Mouse (Mus musculus): ENCODE data around the gene Slc8a2. TPM values are rescaled to one million over a fixed set of nuclear protein-coding genes. Genes with fewer than 3 reads are reported as not detected.

The Slc8a2 gene
- total RNA-seq, 2 experiments from 2014 or later, result 294 to 322 TPM

DNA sequence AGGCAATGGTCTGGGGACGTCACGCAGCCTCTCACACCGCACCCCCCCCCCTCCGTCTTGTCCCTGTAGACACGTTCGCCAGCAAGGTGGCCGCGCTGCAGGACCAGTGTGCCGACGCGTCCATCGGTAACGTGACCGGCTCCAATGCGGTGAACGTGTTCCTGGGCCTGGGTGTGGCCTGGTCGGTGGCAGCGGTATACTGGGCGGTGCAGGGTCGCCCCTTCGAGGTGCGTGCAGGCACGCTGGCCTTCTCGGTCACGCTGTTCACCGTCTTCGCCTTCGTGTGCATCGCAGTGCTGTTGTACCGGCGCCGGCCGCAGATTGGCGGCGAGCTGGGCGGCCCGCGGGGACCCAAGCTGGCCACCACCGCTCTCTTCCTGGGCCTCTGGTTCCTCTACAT is 29.1 kb downstream of the Slc8a2 start:
- DNase-seq (ENCODE audit: extremely low spot score in 1 of 2, low spot score in 1 of 2), result no peak

DNA sequence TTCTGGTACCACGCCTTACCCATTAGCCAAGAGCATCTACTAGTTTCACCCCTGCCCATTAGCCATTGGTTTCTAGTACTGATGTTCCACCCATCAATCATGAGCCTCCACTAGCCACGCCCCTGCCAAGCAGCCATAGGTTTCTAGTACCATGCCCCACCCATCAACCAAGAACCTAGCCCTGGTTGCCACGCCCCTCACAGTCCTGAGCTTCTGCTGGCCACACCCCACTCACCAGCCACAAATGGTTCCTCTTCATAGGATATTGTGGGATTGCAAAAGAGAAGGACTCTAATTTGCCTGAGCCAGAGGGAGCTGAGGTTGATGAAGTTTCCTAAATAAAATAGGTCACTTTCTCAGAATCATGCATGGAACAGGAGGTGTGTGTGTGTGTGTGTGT is 31.1 kb downstream of the Slc8a2 start:
- no peak for DNase-seq (ENCODE audit: extremely low spot score in 1 of 2, low spot score in 1 of 2)

DNA sequence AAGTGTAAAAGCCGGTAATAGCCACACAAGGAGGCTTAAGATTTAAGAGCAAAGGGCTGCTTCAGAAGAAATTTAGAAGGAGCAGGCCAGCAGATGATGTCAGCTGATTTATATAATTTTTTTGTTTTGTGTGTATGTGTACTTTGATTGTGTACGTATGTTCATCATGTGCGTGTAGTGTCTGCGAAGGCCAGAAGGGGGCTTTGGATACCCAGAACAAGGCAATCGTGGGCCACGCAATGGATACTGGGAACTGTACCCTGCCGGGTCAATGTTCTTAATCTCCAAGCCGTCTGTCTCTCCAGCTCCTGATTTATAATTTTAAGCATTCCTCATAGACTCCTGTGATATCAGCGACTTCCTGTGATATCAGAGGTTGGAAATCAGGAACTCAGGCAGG is 31.7 kb downstream of the Slc8a2 start:
- no peak for DNase-seq (ENCODE audit: extremely low spot score in 1 of 2, low spot score in 1 of 2)

DNA sequence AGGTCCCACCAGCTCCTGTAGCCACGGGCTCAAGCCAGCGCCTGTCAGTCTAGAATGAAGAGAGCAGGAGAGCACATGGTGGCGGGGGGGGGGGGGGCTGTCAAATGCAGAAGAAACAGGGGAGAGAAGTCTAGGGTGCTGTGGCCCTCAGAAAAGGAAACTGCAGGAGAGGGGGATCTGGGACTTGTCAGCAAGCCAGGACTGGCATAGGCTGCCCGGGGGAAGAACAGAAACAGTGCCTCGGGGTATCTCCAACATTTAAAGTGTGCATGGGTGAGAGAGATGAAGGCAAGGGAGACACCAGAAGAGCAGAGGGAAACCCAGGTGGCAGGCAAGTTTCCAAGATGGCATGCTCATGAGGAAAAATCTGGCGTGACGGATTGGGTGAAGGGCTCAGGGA is 32.4 kb downstream of the Slc8a2 start:
- DNase-seq (ENCODE audit: extremely low spot score in 1 of 2, low spot score in 1 of 2), result no peak

DNA sequence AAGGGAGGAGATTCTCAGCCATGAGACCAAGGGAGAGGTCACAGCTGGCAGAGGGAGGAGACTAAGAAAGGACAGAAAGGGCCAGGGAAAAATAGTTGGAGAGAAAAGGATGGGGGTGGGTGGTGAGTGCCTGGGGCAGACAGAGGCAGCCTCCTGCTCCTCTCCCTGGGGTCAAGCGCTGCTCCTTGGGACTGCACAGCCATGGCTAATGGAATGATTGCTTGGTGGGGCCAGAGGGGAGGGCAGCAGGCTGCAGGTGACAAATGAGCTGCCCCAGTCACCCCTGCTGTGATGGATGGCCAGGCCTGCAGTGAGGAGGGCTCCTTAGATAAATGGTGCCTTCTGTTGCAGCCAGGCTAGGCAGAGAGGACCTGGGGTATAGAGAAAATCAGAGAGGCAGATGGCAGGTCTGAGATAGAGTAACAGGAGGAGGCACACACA is 42.5 kb downstream of the Slc8a2 start:
- DNase-seq (ENCODE audit: extremely low spot score in 1 of 2, low spot score in 1 of 2), result no peak

DNA sequence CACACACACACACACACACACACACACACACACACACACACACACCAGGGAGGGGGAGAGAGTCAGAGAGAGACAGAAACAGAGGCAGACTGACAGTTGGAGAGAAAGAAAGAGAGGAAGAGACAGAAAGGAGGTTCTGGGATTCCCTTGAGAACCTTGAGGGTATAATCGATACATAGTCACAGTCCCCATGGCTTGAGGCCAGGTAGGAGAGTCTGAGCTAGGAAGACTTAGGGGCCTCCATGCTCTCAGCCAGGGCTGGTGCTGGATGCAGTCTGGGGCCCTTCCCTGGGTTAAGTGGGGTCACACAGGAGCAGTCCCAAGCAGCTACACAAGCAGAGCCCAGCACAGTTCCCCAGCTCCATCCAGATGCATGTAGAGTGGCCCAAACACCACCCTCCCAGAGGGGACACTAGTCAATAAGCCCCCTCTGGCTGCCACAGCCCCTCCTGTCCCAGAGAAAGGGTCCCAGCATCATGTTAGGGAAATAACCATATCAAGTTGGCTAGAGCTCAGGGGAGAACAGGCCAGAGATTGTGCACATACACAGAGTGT is 43.0 kb downstream of the Slc8a2 start:
- DNase-seq (ENCODE audit: extremely low spot score in 1 of 2, low spot score in 1 of 2), result no peak

DNA sequence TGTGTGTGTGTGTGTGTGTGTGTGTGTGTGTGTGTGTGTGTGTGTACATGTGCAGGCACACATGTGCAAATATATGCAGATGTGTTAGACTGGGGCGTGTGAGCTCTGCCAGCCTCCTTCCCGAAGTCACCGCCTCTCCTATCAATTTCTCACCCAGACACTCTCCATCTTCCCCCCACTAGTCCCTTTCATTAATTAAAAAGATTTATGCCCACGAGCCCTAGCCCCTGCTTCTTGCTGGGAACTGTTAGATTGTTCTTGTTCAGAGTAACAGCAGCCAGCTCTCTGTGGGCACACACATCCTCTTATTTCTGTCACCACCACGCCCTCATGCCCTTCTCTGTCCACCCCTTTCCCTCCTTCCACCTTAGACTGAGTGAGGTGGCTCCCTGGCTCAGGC is 43.5 kb downstream of the Slc8a2 start:
- no peak for DNase-seq (ENCODE audit: extremely low spot score in 1 of 2, low spot score in 1 of 2)

DNA sequence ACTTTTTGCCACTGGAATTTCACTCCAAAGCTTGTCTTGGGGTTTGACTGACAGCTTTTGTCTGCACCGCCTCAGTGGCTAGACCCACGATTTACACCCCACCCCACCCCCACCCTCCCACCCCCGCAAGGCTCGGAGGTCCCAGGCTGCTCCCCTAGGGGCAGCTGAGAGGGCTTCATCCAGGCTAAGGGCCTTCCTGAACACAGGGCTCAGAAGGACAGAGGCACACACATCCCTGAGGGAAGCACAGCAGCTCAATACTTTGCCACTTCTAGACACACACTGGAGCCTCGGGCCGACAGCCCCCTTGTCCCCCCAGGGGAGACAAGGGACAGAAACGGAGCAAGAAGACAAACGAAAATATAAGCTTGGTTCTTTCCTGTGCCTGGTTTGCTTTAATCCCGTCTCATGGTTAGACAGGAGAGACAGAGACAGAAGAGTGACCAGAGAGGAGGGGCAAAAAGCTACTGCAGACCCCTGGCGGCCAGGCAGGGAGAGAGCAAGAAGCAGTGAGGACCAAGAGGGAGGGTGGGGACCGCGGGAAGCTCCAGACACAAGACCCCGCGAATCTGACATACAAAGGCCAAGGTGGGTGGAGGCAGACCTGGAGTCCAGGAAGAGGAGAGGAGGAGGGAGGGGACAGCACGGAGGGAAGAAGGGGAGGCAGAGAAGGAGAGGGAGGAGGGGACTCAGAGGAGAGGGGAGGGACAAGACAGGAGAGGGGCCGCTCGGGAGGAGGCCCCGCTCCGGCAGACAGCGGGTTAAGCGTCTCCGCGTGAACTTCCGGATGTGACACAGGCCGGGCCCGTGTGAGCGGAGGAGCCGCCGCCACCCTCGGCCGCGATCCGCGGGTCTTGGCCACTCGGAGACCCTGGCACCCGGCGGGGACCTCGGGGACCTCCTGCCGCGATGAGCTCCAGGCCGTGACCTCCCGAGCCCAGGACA is 45.2 kb downstream of the Slc8a2 start, which contains the start of gene Meis3:
Gene Meis3, plus strand, starts transcription at position 494 of the 945 bp plus-strand sequence.
- DNase-seq (ENCODE audit: extremely low spot score in 1 of 2, low spot score in 1 of 2), result peak in 1 of 2 experiments; percentile 38

DNA sequence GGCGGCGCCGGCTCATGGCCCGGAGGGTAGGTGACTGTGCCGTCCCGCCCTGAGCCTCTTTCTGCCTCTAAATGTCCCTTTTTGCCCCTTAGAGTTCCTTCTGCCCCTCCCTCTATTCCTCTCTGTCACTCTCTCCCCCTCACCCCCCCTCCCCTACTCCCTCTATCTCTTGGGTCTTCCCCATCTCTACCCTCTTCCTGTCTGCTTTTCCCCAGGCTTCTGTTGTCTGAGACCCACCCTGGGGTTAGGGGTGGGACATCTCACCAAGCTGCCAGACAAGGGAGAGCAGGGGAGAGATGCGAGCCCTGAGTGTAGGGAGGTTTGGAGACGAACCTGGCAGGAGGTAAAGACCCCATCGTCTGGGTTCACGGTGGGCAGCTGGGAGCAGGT is 45.9 kb downstream of the Slc8a2 start:
- DNase-seq (ENCODE audit: extremely low spot score in 1 of 2, low spot score in 1 of 2), result no peak

DNA sequence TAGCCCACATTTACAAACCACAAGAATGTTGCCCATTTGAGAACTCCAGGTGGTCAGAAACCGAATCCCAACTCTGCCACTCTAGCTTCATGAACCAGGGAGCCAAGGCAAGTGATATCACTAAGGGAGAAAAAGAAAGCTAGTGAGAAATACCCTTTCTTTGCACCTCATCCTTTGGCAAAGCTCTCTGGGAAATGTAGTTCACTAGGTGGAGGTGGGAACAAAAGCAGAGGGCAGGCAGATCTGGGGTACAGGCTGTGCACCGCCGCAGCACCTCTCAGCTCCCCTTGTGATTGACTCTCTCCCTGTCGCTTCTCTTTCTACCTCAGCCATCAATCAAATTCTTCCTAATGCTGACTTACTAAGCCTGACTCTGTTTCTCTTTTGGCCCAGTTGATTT is 48.5 kb downstream of the Slc8a2 start:
- DNase-seq (ENCODE audit: extremely low spot score in 1 of 2, low spot score in 1 of 2), result no peak

DNA sequence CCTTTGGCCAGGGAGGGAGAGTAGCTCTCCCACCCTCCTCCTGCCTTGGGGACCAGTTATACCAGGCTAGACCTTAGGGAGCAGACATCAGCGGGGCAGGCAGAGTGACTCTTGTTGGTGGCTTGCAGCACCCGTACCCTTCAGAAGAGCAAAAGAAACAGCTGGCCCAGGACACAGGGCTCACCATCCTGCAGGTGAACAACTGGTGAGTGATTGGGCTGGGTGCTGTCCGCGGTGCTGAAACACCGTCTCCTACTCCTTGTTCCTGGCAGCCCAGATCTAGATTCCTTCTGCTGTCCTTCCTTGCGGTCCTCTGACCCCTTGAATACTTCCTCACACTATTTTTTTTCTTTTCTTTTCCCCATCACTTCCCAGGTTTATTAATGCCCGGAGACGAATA is 54.0 kb downstream of the Slc8a2 start:
- no peak for DNase-seq (ENCODE audit: extremely low spot score in 1 of 2, low spot score in 1 of 2)

DNA sequence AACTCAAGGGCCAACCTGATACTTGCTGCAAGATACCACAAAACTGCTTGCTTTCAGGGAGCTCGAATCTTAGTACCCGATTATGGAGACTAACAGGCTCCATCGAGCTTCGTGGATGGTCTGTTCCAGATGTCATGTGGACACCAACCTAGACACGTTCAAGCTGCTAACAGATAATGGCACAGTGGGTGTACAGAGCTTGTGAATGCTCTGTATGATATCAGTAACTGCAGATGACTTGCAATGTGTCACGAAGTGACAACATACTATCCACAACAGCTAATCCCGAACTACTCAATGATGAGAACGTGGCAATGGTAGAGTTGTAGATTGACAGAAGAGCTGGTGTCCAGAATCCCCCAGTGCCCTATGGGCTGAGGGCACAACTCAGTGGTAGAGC is 57.9 kb downstream of the Slc8a2 start:
- DNase-seq (ENCODE audit: extremely low spot score in 1 of 2, low spot score in 1 of 2), result no peak

DNA sequence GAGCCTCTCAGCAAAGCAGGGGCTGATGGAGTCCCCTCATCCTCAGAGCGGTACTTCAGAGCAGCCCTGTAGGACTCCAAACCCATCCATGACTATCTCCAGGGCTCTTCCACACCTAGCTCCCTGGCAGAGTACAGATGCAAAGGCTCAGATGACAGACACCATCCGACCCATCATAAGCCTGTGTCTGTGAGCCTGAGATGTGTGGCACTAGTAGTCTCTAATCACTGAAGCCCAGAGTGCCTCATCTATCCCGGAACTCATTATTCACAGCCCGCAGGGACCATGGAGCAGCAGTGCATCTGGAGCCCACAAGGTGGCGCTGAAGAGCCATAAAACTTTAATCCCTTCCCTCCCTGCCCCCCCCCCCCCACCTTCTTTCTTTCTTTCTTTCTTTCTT is 62.7 kb downstream of the Slc8a2 start:
- DNase-seq (ENCODE audit: extremely low spot score in 1 of 2, low spot score in 1 of 2), result peak; percentile 77 to 93

DNA sequence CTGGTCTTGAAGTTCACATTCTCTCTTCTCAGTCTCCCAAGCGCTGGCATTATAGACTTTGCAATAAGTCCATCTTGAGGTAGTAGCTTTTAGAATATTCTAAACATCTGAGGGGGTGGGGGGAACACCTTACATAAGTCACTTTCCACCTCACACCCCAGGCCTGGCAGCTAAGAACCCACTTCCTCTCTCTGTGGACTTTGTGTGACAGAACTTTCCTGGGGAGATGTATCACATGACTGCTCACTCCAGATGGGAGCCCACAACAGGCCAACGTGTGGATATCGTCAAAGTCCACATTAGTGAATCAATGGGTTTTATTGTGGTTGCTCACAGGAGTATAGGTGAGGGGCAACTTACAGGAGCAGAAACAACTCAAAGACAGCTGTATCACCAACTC is 64.1 kb downstream of the Slc8a2 start:
- no peak for DNase-seq (ENCODE audit: extremely low spot score in 1 of 2, low spot score in 1 of 2)

DNA sequence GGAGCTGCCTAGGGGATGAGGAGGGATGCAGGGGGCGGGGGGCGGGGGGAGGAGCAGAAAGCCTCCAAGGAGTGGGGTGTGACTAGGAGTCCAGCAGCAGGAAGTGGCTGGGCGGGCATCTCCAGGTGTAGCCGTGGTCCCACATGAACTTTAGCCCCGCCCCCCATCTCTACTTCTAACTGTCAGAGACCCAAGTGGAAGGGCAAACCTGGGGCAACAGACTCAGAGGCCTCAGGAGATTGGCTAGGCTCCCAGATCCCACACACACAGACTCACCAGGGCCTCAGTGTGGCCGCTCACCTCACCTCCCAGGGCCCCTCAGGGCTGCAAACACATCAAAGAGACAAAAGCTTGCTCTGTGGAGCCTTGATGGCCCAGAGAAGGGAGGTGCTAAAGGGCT is 67.0 kb downstream of the Slc8a2 start:
- DNase-seq (ENCODE audit: extremely low spot score in 1 of 2, low spot score in 1 of 2), result no peak

DNA sequence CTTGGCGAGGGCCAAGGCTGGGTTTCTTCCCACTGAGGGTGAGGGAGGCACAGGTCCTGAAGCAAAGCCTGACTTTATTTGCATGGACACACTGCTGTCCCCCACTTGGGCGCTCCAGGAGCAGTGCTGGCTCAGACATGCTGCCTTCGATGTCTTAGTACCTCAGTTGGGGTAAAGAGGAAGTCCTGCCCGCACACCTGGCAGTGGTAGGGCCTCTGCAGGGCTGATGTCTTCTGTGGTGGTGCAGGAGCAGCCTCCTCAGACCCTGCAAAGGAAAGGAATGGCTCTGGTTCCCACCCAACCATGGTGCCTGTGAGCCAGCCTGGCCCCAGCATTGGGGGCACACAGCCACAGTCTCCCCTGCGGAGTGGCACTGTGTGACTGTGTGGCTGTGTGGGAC is 67.5 kb downstream of the Slc8a2 start:
- DNase-seq (ENCODE audit: extremely low spot score in 1 of 2, low spot score in 1 of 2), result no peak

DNA sequence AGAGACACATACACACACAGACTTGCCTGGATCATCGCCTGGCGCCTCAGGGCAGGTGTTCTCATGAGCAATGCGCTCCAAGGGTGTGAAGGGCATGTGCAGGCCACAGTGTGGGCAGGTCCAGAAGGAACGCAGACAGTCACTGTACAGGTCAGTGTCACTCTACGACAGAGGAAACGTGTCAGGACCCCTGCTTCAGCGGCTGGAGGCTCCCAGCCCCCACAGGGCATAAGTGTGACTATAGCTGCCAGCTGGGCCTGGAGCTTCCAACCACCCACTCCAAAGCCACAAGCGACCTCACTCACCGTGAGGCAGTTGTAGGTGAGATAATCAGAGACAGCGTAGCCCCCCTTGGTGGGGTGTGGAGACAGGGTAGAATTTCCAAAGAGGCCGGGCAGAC is 68.9 kb downstream of the Slc8a2 start:
- no peak for DNase-seq (ENCODE audit: extremely low spot score in 1 of 2, low spot score in 1 of 2)

DNA sequence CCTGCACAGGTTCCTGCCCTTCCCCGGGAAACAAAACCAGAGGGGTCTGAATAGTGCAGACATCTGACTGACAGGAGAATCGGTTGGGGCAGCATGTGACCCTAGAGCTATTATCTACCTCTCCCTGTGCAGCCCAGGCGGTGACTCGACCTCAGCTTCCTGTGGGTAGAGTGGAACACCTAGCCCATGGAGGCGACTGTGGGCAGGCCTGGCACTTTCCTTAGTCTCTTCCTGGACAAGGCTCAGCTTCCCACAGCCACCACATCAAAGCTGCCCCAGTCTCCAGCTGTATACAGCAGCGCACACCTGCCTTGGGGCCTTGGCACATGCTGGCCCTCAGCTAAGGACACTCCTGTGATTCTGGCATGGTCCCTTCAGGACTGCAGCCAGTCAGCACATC is 71.5 kb downstream of the Slc8a2 start:
- DNase-seq (ENCODE audit: extremely low spot score in 1 of 2, low spot score in 1 of 2), result no peak

DNA sequence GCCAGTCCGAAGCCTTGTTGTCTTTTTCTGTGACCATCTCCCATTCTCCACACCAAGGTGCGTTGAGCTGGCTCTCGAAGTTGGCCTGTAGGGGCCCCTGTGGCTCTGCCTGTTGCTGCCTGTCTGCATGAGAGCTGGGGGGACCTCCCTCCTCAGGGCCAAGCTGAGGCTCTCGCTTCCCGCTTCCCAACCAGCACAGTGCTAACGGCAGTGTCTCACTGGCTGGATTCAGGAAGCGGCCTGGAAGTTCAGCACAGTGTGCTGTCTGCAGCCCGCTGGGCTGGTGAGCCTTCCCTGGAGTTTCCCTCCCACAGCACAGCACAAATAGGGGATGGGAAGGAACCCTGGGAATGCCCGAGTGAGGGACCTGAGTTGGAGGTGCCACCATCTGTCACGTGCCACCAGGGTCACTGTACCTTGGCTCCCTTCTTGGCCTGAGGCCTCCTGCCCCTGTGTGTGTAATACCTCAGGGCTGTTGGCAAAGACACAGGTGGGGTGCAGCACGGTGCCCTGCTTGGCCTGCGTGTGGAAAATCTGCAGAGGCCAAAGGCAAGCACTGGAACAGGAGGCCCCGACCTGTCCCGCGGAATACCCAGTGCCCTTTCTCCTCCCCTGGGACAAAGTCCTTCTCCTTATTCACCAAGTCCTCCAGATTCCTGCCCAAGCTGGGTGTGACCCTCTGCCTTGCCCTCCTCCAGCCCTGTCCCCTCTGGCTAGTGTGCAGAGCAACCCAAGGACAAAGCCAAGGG is 73.3 kb downstream of the Slc8a2 start:
- DNase-seq (ENCODE audit: extremely low spot score in 1 of 2, low spot score in 1 of 2), result no peak

DNA sequence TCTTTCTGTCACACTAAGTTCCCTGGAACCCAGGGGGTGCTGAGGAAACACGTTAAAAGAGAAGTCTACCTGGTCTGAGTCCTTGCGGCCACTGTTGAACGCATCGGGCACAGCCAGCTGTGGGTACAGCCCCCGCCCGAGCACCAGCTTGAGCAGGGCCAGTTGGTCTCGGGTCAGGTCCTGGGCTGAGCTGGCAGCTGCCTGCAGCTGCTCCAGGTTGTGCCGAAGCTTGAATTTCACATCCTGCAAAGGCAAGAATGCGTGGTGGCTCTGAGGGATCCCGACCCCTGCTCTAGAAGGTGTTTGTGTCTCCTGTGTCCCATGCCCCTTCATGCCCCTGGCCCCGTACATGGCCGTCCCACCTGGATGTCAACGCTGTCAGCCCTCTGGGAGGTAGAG is 73.9 kb downstream of the Slc8a2 start:
- DNase-seq (ENCODE audit: extremely low spot score in 1 of 2, low spot score in 1 of 2), result no peak

DNA sequence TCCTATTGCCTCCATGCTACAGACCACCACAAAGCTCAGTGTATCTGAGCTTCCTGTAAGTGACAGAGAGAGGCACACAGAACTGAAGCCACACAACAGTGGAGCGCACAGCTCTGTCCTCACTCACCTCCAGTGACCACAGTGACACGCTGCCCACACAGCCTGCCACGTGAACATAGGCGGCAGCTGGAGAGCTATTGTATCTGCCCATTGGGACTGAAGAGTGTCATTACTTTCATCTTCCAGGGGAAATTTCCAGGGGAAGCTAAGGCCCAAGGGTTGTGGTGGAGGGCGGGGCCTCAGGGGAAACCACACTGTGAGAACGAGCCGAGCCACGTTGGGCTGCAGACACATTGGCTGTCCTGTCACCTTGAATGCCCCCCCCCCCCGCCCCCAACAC is 75.2 kb downstream of the Slc8a2 start:
- no peak for DNase-seq (ENCODE audit: extremely low spot score in 1 of 2, low spot score in 1 of 2)

All from layer of hippocampus, postnatal 25 days (tissue).